12 mouse cellular contexts compared by ENCODE assay signal in the genomic region with DNA sequence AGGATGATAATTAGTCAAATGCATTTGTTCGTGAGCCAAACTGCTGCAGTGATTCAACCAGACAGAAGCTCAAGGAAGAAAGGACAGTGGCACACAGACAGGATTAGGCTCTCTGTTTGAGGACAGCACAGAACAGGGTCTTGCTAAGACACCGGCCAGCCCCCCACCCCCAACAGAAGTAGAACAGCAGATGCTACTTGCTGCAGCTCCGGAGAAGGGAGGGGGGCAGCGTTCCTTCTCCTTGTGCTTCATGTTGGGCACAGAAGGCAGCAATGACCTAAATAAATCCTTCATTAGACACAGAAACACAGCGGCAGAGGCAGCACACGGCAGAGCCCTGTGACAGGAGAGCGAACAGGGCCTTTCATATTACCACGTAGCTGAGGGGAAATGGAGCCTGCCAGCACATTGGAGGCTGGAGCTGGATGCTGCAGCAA.
A peak's percentile ranks its signal among the peaks of the same experiment; 100 is the strongest.
DNase-seq lines count a peak whose midpoint lies in the region; ATAC-seq and TF ChIP-seq lines count a peak whose summit lies in the region.
"Had no signal": no experiment of that assay in that cellular context is flagged by ENCODE, and none has a peak within 500 bp of the region (broad histone marks: within the 10 kb centered on the region; RNA-seq: fewer than 3 reads in every experiment).

No protein-coding gene starts in this region.

- TF ChIP-seq EP300 in heart, adult 2 months (IDR thresholded peaks at IDR 0.05; ENCODE audit: insufficient read depth, low read depth, low read length), result no peak

- H3K9ac ChIP-seq in lung, embryonic 14.5 days, result no peak overlapping the region
- no peak overlapping the region for H3K9ac ChIP-seq in forebrain, embryonic 16.5 days (replicated peaks; ENCODE audit: low read depth, low read length)
- no peak overlapping the region for H3K9ac ChIP-seq in heart, adult 2 months (ENCODE audit: low read depth, low read length)
- H3K9ac ChIP-seq: liver, embryonic 13.5 days; stomach, embryonic 15.5 days had no signal

- no peak overlapping the region for H3K4me3 ChIP-seq in lung, embryonic 14.5 days (ENCODE audit: low read depth, low read length)
- H3K4me3 ChIP-seq in forebrain, embryonic 16.5 days (replicated peaks; ENCODE audit: low read length), result no peak overlapping the region
- no peak overlapping the region for H3K4me3 ChIP-seq in heart, adult 2 months
- H3K4me3 ChIP-seq: liver, embryonic 13.5 days; stomach, embryonic 15.5 days had no signal

- TF ChIP-seq POLR2A in heart, adult 2 months (IDR thresholded peaks at IDR 0.05; ENCODE audit: insufficient read depth, low read depth, low read length), result no peak

- peak; percentile 10 for DNase-seq in embryo, embryonic 11 days
- DNase-seq in embryo, embryonic 9.5 days (ENCODE audit: extremely low spot score), result no peak
- DNase-seq in lung, embryonic 14.5 days, result no peak
- no peak for DNase-seq in lung, postnatal 14 days
- peak; percentile 70 for DNase-seq in retina, embryonic 14.5 days (ENCODE audit: low spot score)
- DNase-seq in heart, adult 2 months, result no peak
- DNase-seq: layer of hippocampus, postnatal 36 days; liver, embryonic 13.5 days had no signal

- no peaks in the 10 kb centered on the region for H3K36me3 ChIP-seq in lung, embryonic 14.5 days (ENCODE audit: insufficient read depth)
- H3K36me3 ChIP-seq in forebrain, embryonic 16.5 days (ENCODE audit: control insufficient read depth, insufficient read depth), result no peaks in the 10 kb centered on the region
- H3K36me3 ChIP-seq in heart, adult 2 months (ENCODE audit: control insufficient read depth, insufficient read depth, low read length), result peaks cover 2% of the 10 kb centered on the region
- H3K36me3 ChIP-seq: liver, embryonic 13.5 days; stomach, embryonic 15.5 days had no signal

- H3K9me3 ChIP-seq in lung, embryonic 14.5 days (ENCODE audit: low read depth, low read length), result no peaks in the 10 kb centered on the region
- H3K9me3 ChIP-seq in forebrain, embryonic 16.5 days (ENCODE audit: control insufficient read depth, low read length), result no peaks in the 10 kb centered on the region
- H3K9me3 ChIP-seq: liver, embryonic 13.5 days; stomach, embryonic 15.5 days had no signal

- H3K4me1 ChIP-seq in lung, embryonic 14.5 days (ENCODE audit: insufficient read depth), result no peaks in the 10 kb centered on the region
- peaks cover 24% of the 10 kb centered on the region for H3K4me1 ChIP-seq in forebrain, embryonic 16.5 days (replicated peaks; ENCODE audit: control insufficient read depth, insufficient read depth, low read length)
- H3K4me1 ChIP-seq in heart, adult 2 months (ENCODE audit: control insufficient read depth, insufficient read depth, low read length), result peaks cover 13% of the 10 kb centered on the region
- H3K4me1 ChIP-seq: liver, embryonic 13.5 days; stomach, embryonic 15.5 days had no signal

- no peak for TF ChIP-seq CTCF in lung, embryonic 14.5 days (IDR thresholded peaks at IDR 0.05; ENCODE audit: low read depth)
- TF ChIP-seq CTCF in heart, adult 2 months (IDR thresholded peaks at IDR 0.05), result no peak

- no peak overlapping the region for H3K4me2 ChIP-seq in lung, embryonic 14.5 days
- H3K4me2 ChIP-seq in forebrain, embryonic 16.5 days (ENCODE audit: low read length), result peak overlapping the region; percentile 6; the same call in 1 of the 2 replicates
- H3K4me2 ChIP-seq: liver, embryonic 13.5 days; stomach, embryonic 15.5 days had no signal

- intact Hi-C loops in heart, adult 2 months (cut with DNase I), result no loop called here

- H3K27me3 ChIP-seq in lung, embryonic 14.5 days (ENCODE audit: insufficient read depth, low read length), result no peaks in the 10 kb centered on the region
- no peaks in the 10 kb centered on the region for H3K27me3 ChIP-seq in forebrain, embryonic 16.5 days (replicated peaks; ENCODE audit: control insufficient read depth, insufficient read depth, low read length)
- H3K27me3 ChIP-seq in heart, adult 2 months (ENCODE audit: control insufficient read depth, insufficient read depth, low read length), result no peaks in the 10 kb centered on the region
- H3K27me3 ChIP-seq: liver, embryonic 13.5 days; stomach, embryonic 15.5 days had no signal

- peak; percentile 36; the same call in 1 of the 2 replicates for ATAC-seq in lung, embryonic 14.5 days (ENCODE audit: insufficient read depth)
- peak; percentile 56 for ATAC-seq in forebrain, embryonic 16.5 days
- ATAC-seq in megakaryocyte progenitor cell, adult 5-6 weeks (replicated peaks; ENCODE audit: poor library complexity), result no peak
- ATAC-seq: inflammation-experienced regulatory T-cells, adult 6 months had no signal

- H3K79me2 ChIP-seq in heart, adult 2 months (replicated peaks; ENCODE audit: control insufficient read depth, insufficient read depth, low read length), result no peaks in the 10 kb centered on the region

- WGBS in lung, embryonic 14.5 days, result 58% methylated on average over 8 of the region's 8 CpGs
- WGBS in forebrain, embryonic 16.5 days, result 32% methylated on average over 8 of the region's 8 CpGs
- WGBS in heart, adult 2 months, result 56% methylated on average over 8 of the region's 8 CpGs

- H3K27ac ChIP-seq in lung, embryonic 14.5 days (ENCODE audit: low read depth), result 0 out of 2 replicates have a peak overlapping the region, but pooled peaks have one; percentile 18
- H3K27ac ChIP-seq in forebrain, embryonic 16.5 days (ENCODE audit: low read length), result peak overlapping the region; percentile 29
- no peak overlapping the region; the same call in none of the 2 replicates for H3K27ac ChIP-seq in heart, adult 2 months
- H3K27ac ChIP-seq: liver, embryonic 13.5 days; stomach, embryonic 15.5 days had no signal

Comparison
In these comparisons a context has a peak if more than half of its experiments do, and no peak if none do; other contexts are left out.
1. DNase-seq: peak in embryo, embryonic 11 days (single experiment) and retina, embryonic 14.5 days (single experiment); none in embryo, embryonic 9.5 days (single experiment), lung, embryonic 14.5 days (single experiment), lung, postnatal 14 days (single experiment) and heart, adult 2 months (0 of 2).